Mouse (Mus musculus): ENCODE measurements around the gene Olfr514. TPM values are rescaled to one million over a fixed set of nuclear protein-coding genes. Genes with fewer than 3 reads are reported as not detected.
"Not testable (repeated sequence)": the region's sequence is repeated elsewhere in the genome, so short reads cannot be mapped to it uniquely, and the experiment has no call there.

Olfr514 gene
- not detected in 2 replicates for polyA plus RNA-seq (2014; fragmentation: Nextera tagmentation; extraction: Ambion mirVana)

GRCm38 (mm10) chr7:108825897-108826296, at the start of gene Olfr514:
Gene Olfr514 (minus strand): TSS chr7:108825997.
- no peak for ATAC-seq (ENCODE audit: insufficient read depth)
- H3K27ac ChIP-seq (ENCODE audit: low read depth), result no peak within 1 kb of the TSS
- H3K4me3 ChIP-seq (ENCODE audit: low read depth, low read length), result no peak within 1 kb of the TSS
- no peaks in the 10 kb centered on the region for H3K27me3 ChIP-seq (ENCODE audit: insufficient read depth, low read length)
- H3K4me2 ChIP-seq, result no peak within 1 kb of the TSS
- TF ChIP-seq CTCF (IDR thresholded peaks at IDR 0.05; ENCODE audit: low read depth), result no peak
- no peaks in the 10 kb centered on the region for H3K36me3 ChIP-seq (ENCODE audit: insufficient read depth)
- DNase-seq, result no peak
- H3K9me3 ChIP-seq (ENCODE audit: low read depth, low read length), result no peaks in the 10 kb centered on the region
- no peaks in the 10 kb centered on the region for H3K4me1 ChIP-seq (ENCODE audit: insufficient read depth)
- H3K9ac ChIP-seq, result no peak within 1 kb of the TSS

- no peak within 1 kb of the TSS for H3K9ac ChIP-seq
- DNase-seq (no peak), ATAC-seq (ENCODE audit: insufficient read depth) (no peak)
- no peaks in the 10 kb centered on the region for H3K36me3 ChIP-seq (ENCODE audit: insufficient read depth)
- no peak within 1 kb of the TSS for H3K27ac ChIP-seq (ENCODE audit: low read depth)
- H3K4me2 ChIP-seq, result no peak within 1 kb of the TSS
- no peaks in the 10 kb centered on the region for H3K27me3 ChIP-seq (ENCODE audit: insufficient read depth, low read length)
- H3K9me3 ChIP-seq (ENCODE audit: low read depth, low read length), result no peaks in the 10 kb centered on the region
- H3K4me3 ChIP-seq (ENCODE audit: low read depth, low read length), result no peak within 1 kb of the TSS
- WGBS, result 60% methylated on average over 2 of the region's 2 CpGs
- no peak for TF ChIP-seq CTCF (IDR thresholded peaks at IDR 0.05; ENCODE audit: low read depth)
- no peaks in the 10 kb centered on the region for H3K4me1 ChIP-seq (ENCODE audit: insufficient read depth)
Observed at GRCm38 (mm10) chr7:108872279-108872678, 46.5 kb upstream of the Olfr514 start, which contains the start of gene Olfr517. Gene Olfr517 (minus strand): TSS chr7:108872379.

GRCm38 (mm10) chr7:108850429-108850828, 24.6 kb upstream of the Olfr514 start, which contains the start of gene Olfr516:
Gene Olfr516 (minus strand): TSS chr7:108850529.
- Histone ChIP-seq H3K27me3 (ENCODE audit: insufficient read depth, low read length) (no peaks in the 10 kb centered on the region), H3K4me2 (no peak within 1 kb of the TSS), H3K9ac (no peak within 1 kb of the TSS), H3K4me3 (ENCODE audit: low read depth, low read length) (no peak within 1 kb of the TSS), H3K9me3 (ENCODE audit: low read depth, low read length) (no peaks in the 10 kb centered on the region), H3K36me3 (ENCODE audit: insufficient read depth) (no peaks in the 10 kb centered on the region), H3K27ac (ENCODE audit: low read depth) (no peak within 1 kb of the TSS), H3K4me1 (ENCODE audit: insufficient read depth) (no peaks in the 10 kb centered on the region)
- ATAC-seq (ENCODE audit: insufficient read depth) (no peak), DNase-seq (no peak)
- no peak for TF ChIP-seq CTCF (IDR thresholded peaks at IDR 0.05; ENCODE audit: low read depth)
- 84% methylated on average over 2 of the region's 2 CpGs for WGBS

GRCm38 (mm10) chr7:108814593-108815215, 11.1 kb downstream of the Olfr514 start:
- H3K4me1 ChIP-seq (ENCODE audit: insufficient read depth); H3K9ac ChIP-seq; H3K9me3 ChIP-seq (ENCODE audit: low read depth, low read length); H3K27me3 ChIP-seq (ENCODE audit: insufficient read depth, low read length); H3K27ac ChIP-seq (ENCODE audit: low read depth); H3K36me3 ChIP-seq (ENCODE audit: insufficient read depth); ATAC-seq (ENCODE audit: insufficient read depth); H3K4me3 ChIP-seq (ENCODE audit: low read depth, low read length); H3K4me2 ChIP-seq: not testable (repeated sequence)
- WGBS, result 45% methylated on average over 5 of the region's 5 CpGs
- peak; percentile 65 for TF ChIP-seq CTCF (IDR thresholded peaks at IDR 0.05; ENCODE audit: low read depth)
- DNase-seq, result peak; percentile 72

GRCm38 (mm10) chr7:108797205-108797933, 28.4 kb downstream of the Olfr514 start:
- WGBS, result 43% methylated on average over 1 of the region's 1 CpGs
- Histone ChIP-seq H3K36me3 (ENCODE audit: insufficient read depth) (no peaks in the 10 kb centered on the region), H3K4me1 (ENCODE audit: insufficient read depth) (no peaks in the 10 kb centered on the region), H3K4me3 (ENCODE audit: low read depth, low read length) (no peak overlapping the region), H3K9me3 (ENCODE audit: low read depth, low read length) (no peaks in the 10 kb centered on the region), H3K27ac (ENCODE audit: low read depth) (no peak overlapping the region), H3K27me3 (ENCODE audit: insufficient read depth, low read length) (no peaks in the 10 kb centered on the region), H3K4me2 (no peak overlapping the region), H3K9ac (no peak overlapping the region)
- ATAC-seq (ENCODE audit: insufficient read depth) (no peak), DNase-seq (no peak)
- TF ChIP-seq CTCF (IDR thresholded peaks at IDR 0.05; ENCODE audit: low read depth), result no peak

Other genes with a start within 250 kb of the Olfr514 start
- gene Olfr506, start 215.2 kb downstream of the Olfr514 start, polyA plus RNA-seq (2014; fragmentation: Nextera tagmentation; extraction: Ambion mirVana), result not detected in 2 replicates
- not detected in 2 replicates for gene Olfr507, start 204.2 kb downstream of the Olfr514 start, polyA plus RNA-seq (2014; fragmentation: Nextera tagmentation; extraction: Ambion mirVana)
- gene Olfr508, start 196.0 kb downstream of the Olfr514 start, polyA plus RNA-seq (2014; fragmentation: Nextera tagmentation; extraction: Ambion mirVana), result not detected in 2 replicates
- gene Olfr509, start 174.1 kb downstream of the Olfr514 start, polyA plus RNA-seq (2014; fragmentation: Nextera tagmentation; extraction: Ambion mirVana), result 0.05 TPM in 1 of 2 replicates, not detected in the other
- not detected in 2 replicates for gene Olfr510, start 159.6 kb downstream of the Olfr514 start, polyA plus RNA-seq (2014; fragmentation: Nextera tagmentation; extraction: Ambion mirVana)
- gene Olfr512, start 112.7 kb downstream of the Olfr514 start, polyA plus RNA-seq (2014; fragmentation: Nextera tagmentation; extraction: Ambion mirVana), result not detected in 2 replicates
- gene Olfr513, start 75.0 kb downstream of the Olfr514 start, polyA plus RNA-seq (2014; fragmentation: Nextera tagmentation; extraction: Ambion mirVana), result not detected in 2 replicates
- not detected in 2 replicates for gene Olfr516, start 24.5 kb upstream of the Olfr514 start, polyA plus RNA-seq (2014; fragmentation: Nextera tagmentation; extraction: Ambion mirVana)
- gene Olfr517, start 46.4 kb upstream of the Olfr514 start, polyA plus RNA-seq (2014; fragmentation: Nextera tagmentation; extraction: Ambion mirVana), result not detected in 2 replicates
- gene Olfr518, start 59.0 kb upstream of the Olfr514 start, polyA plus RNA-seq (2014; fragmentation: Nextera tagmentation; extraction: Ambion mirVana), result not detected in 2 replicates
- not detected in 2 replicates for gene Olfr519, start 68.4 kb upstream of the Olfr514 start, polyA plus RNA-seq (2014; fragmentation: Nextera tagmentation; extraction: Ambion mirVana)
- gene Nlrp10, start 104.2 kb upstream of the Olfr514 start, polyA plus RNA-seq (2014; fragmentation: Nextera tagmentation; extraction: Ambion mirVana), result 0.22 and 0.65 TPM in 2 replicates
- gene Eif3f, start 108.4 kb upstream of the Olfr514 start, polyA plus RNA-seq (2014; fragmentation: Nextera tagmentation; extraction: Ambion mirVana), result 108 and 119 TPM in 2 replicates
- 2.0 and 2.2 TPM in 2 replicates for gene Tub, start 124.3 kb upstream of the Olfr514 start, polyA plus RNA-seq (2014; fragmentation: Nextera tagmentation; extraction: Ambion mirVana)

Measured in lung, embryonic 14.5 days (tissue).